Comparison of ENCODE assay signal across 26 mouse cellular contexts in genomic region chr6:6433179-6433578, GRCm38 (mm10).
"Had no signal": no experiment of that assay in that cellular context is flagged by ENCODE, and none has a peak within 500 bp of the region (broad histone marks: within the 10 kb centered on the region; RNA-seq: fewer than 3 reads in every experiment).

No protein-coding gene starts in this region.

- ATAC-seq: hindbrain, embryonic 16.5 days; inflammation-experienced regulatory T-cells, adult 6 months; liver, embryonic 12.5 days had no signal

- H3K27me3 ChIP-seq: heart, embryonic 12.5 days; hindbrain, embryonic 12.5 days; kidney, embryonic 15.5 days; limb, embryonic 13.5 days; limb, embryonic 15.5 days; liver, embryonic 12.5 days had no signal

- H3K36me3 ChIP-seq: heart, embryonic 10.5 days; heart, embryonic 12.5 days; hindbrain, embryonic 10.5 days; hindbrain, embryonic 12.5 days; kidney, embryonic 15.5 days; limb, embryonic 13.5 days; limb, embryonic 15.5 days; liver, embryonic 12.5 days had no signal

- H3K4me1 ChIP-seq: heart, embryonic 10.5 days; heart, embryonic 12.5 days; hindbrain, embryonic 10.5 days; hindbrain, embryonic 12.5 days; limb, embryonic 13.5 days; limb, embryonic 15.5 days; liver, embryonic 12.5 days had no signal

- H3K9ac ChIP-seq: heart, embryonic 12.5 days; hindbrain, embryonic 12.5 days; hindbrain, embryonic 14.5 days; kidney, embryonic 15.5 days; limb, embryonic 13.5 days; limb, embryonic 15.5 days; liver, embryonic 12.5 days; liver, embryonic 14.5 days had no signal

- DNase-seq: gastrocnemius, postnatal 14 days; gastrocnemius, postnatal 36 days; heart, adult 11 months; heart, postnatal 10 days; heart, postnatal 4 days; kidney, adult 11 months; kidney, adult 2 months; kidney, adult 9 months; kidney, postnatal 14 days; kidney, postnatal 36 days; layer of hippocampus, adult 9-11 months; layer of hippocampus, postnatal 36 days; left cerebral cortex, postnatal 4 days had no signal

- H3K27ac ChIP-seq: heart, embryonic 10.5 days; hindbrain, embryonic 10.5 days; hindbrain, embryonic 12.5 days; hindbrain, embryonic 14.5 days; kidney, embryonic 15.5 days; kidney, postnatal 0 days; limb, embryonic 13.5 days; limb, embryonic 15.5 days; liver, embryonic 12.5 days; liver, embryonic 14.5 days had no signal

- H3K9me3 ChIP-seq: heart, embryonic 10.5 days; heart, embryonic 12.5 days; hindbrain, embryonic 10.5 days; hindbrain, embryonic 12.5 days; kidney, embryonic 15.5 days; limb, embryonic 13.5 days; limb, embryonic 15.5 days; liver, embryonic 12.5 days had no signal

- H3K4me3 ChIP-seq: heart, embryonic 10.5 days; heart, embryonic 12.5 days; hindbrain, embryonic 10.5 days; hindbrain, embryonic 12.5 days; kidney, embryonic 15.5 days; limb, embryonic 13.5 days; limb, embryonic 15.5 days; liver, embryonic 12.5 days had no signal

- H3K4me2 ChIP-seq: heart, embryonic 12.5 days; hindbrain, embryonic 12.5 days; hindbrain, embryonic 14.5 days; kidney, embryonic 15.5 days; limb, embryonic 13.5 days; limb, embryonic 15.5 days; liver, embryonic 12.5 days had no signal
